Mouse (Mus musculus) layer of hippocampus, adult 6 months (tissue): ENCODE data around the gene Cd200r3. TPM values are rescaled to one million over a fixed set of nuclear protein-coding genes. Genes with fewer than 3 reads are reported as not detected.

Experiments used
- long read RNA-seq, 2 experiments: library from polyadenylated mRNA; unstranded; transcript quantifications; one replicate each; pipeline ENCODE4 v2.0.0; 2019 to 2020
- polyA plus RNA-seq: library from polyadenylated mRNA; unstranded; fragments of <200 nt; fragmentation: Nextera tagmentation; gene quantifications from 2 replicates; pipeline ENCODE4 v1.2.3, GENCODE M21; 2021

Gene Cd200r3
- not detected in 2 replicates for polyA plus RNA-seq
- long read RNA-seq, experiment 1, result 0 reads
- long read RNA-seq, experiment 2, result 0 reads

DNA sequence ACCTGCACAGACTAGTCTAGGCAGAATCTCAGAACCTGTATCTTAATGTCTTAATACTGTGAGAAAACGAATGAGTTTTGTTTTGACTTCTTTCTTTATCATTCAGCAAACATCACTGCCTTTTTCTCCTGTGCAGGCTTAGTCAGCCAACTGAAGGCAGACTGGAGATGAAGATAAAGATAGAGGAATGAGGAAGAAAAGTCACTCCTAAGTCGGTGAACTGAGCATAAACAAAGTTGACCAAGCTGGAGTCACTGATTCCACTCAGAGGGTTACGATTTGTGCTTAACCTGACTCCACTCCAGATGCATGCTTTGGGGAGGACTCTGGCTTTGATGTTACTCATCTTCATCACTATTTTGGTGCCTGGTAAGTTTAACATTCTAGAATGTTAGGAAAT is at the start of gene Cd200r3:
Cd200r3 (plus strand) TSS at position 211 of the 400 bp plus-strand sequence.

Other genes starting within 250 kb of the Cd200r3 start
- 1.4 and 2.4 TPM in 2 replicates for gene Nepro, start 219.4 kb upstream of the Cd200r3 start, polyA plus RNA-seq
- 18.0 and 19.6 TPM in 2 replicates for gene Gtpbp8, start 197.3 kb upstream of the Cd200r3 start, polyA plus RNA-seq
- 0.28 and 0.33 TPM in 2 replicates for gene Cd200r1, start 177.9 kb upstream of the Cd200r3 start, polyA plus RNA-seq
- 0.08 TPM in 1 of 2 replicates, not detected in the other for gene Cd200r4, start 131.9 kb upstream of the Cd200r3 start, polyA plus RNA-seq
- not detected in 2 replicates for gene Cd200r2, start 76.6 kb upstream of the Cd200r3 start, polyA plus RNA-seq
- 2.9 and 5.4 TPM in 2 replicates for gene Ccdc80, start 149.7 kb downstream of the Cd200r3 start, polyA plus RNA-seq
- 23.3 and 29.8 TPM in 2 replicates for gene Slc35a5, start 215.0 kb downstream of the Cd200r3 start, polyA plus RNA-seq
- 53.6 and 54.9 TPM in 2 replicates for gene Atg3, start 215.1 kb downstream of the Cd200r3 start, polyA plus RNA-seq